8 mouse cellular contexts compared by ENCODE assay signal in genomic region chr6:145250820-145251219, GRCm38 (mm10). TPM values are rescaled to one million over a fixed set of nuclear protein-coding genes. Genes with fewer than 3 reads are reported as not detected.
DNase-seq lines count a peak whose midpoint lies in the region; ATAC-seq and TF ChIP-seq lines count a peak whose summit lies in the region.

No protein-coding gene starts in this region.

- peaks cover 10% of the 10 kb centered on the region for H3K4me1 ChIP-seq in liver, adult 2 months (ENCODE audit: control insufficient read depth, insufficient read depth, low read length)
- peaks cover 19% of the 10 kb centered on the region for H3K4me1 ChIP-seq in embryonic facial prominence, embryonic 12.5 days
- peaks cover 2% of the 10 kb centered on the region; the same call in 1 of the 2 replicates for H3K4me1 ChIP-seq in hindbrain, embryonic 11.5 days (replicated peaks; ENCODE audit: control insufficient read depth, insufficient read depth, low read length)
- H3K4me1 ChIP-seq in limb, embryonic 10.5 days: peaks cover 24% of the 10 kb centered on the region
- H3K4me1 ChIP-seq in neural tube, embryonic 14.5 days (ENCODE audit: control insufficient read depth, insufficient read depth, low read length): peaks cover 15% of the 10 kb centered on the region

- H3K4me2 ChIP-seq in embryonic facial prominence, embryonic 12.5 days (replicated peaks): peak overlapping the region; percentile 84
- H3K4me2 ChIP-seq in hindbrain, embryonic 11.5 days (replicated peaks; ENCODE audit: low read depth, low read length): peak overlapping the region; percentile 76
- H3K4me2 ChIP-seq in neural tube, embryonic 14.5 days (ENCODE audit: low read depth, low read length): peak overlapping the region; percentile 68

- 33% methylated on average over 16 of the region's 16 CpGs for WGBS in liver, adult 2 months
- WGBS in embryonic facial prominence, embryonic 12.5 days: 12% methylated on average over 16 of the region's 16 CpGs
- WGBS in hindbrain, embryonic 11.5 days: 12% methylated on average over 16 of the region's 16 CpGs
- WGBS in limb, embryonic 10.5 days: 16% methylated on average over 16 of the region's 16 CpGs
- WGBS in neural tube, embryonic 14.5 days: 8% methylated on average over 16 of the region's 16 CpGs

- no peaks in the 10 kb centered on the region for H3K36me3 ChIP-seq in liver, adult 2 months (ENCODE audit: control insufficient read depth, insufficient read depth, low read length)
- no peaks in the 10 kb centered on the region for H3K36me3 ChIP-seq in embryonic facial prominence, embryonic 12.5 days
- H3K36me3 ChIP-seq in hindbrain, embryonic 11.5 days (ENCODE audit: control insufficient read depth, insufficient read depth, low read length): no peaks in the 10 kb centered on the region
- H3K36me3 ChIP-seq in limb, embryonic 10.5 days: peaks cover 9% of the 10 kb centered on the region
- H3K36me3 ChIP-seq in neural tube, embryonic 14.5 days (ENCODE audit: control insufficient read depth, insufficient read depth, low read length): no peaks in the 10 kb centered on the region

- H3K4me3 ChIP-seq in liver, adult 2 months (ENCODE audit: insufficient read depth, low read depth, low read length): peak overlapping the region; percentile 77
- peak overlapping the region; percentile 95 for H3K4me3 ChIP-seq in embryonic facial prominence, embryonic 12.5 days
- H3K4me3 ChIP-seq in hindbrain, embryonic 11.5 days (ENCODE audit: low read depth, low read length): peak overlapping the region; percentile 93
- H3K4me3 ChIP-seq in limb, embryonic 10.5 days: peak overlapping the region; percentile 96
- peak overlapping the region; percentile 84 for H3K4me3 ChIP-seq in neural tube, embryonic 14.5 days (ENCODE audit: low read depth, low read length)

- peaks cover 6% of the 10 kb centered on the region; the same call in 1 of the 2 replicates for H3K79me2 ChIP-seq in liver, adult 2 months (ENCODE audit: control insufficient read depth, insufficient read depth, low read length)

- peak overlapping the region; percentile 99 for H3K9ac ChIP-seq in liver, adult 2 months (ENCODE audit: low read depth, low read length)
- H3K9ac ChIP-seq in embryonic facial prominence, embryonic 12.5 days: peak overlapping the region; percentile 97
- peak overlapping the region; percentile 98 for H3K9ac ChIP-seq in hindbrain, embryonic 11.5 days (ENCODE audit: low read depth, low read length)
- H3K9ac ChIP-seq in neural tube, embryonic 14.5 days (replicated peaks; ENCODE audit: low read depth, low read length): peak overlapping the region; percentile 90

- DNase-seq in liver, adult 2 months (ENCODE audit: extremely low read depth, low read depth, low spot score): no peak
- DNase-seq in liver: no peak
- DNase-seq in hindbrain, embryonic 11.5 days (ENCODE audit: low spot score): no peak
- DNase-seq in limb, embryonic 10.5 days (ENCODE audit: low spot score): no peak
- DNase-seq in gastrocnemius, adult 18-20 months (ENCODE audit: low spot score): no peak

- TF ChIP-seq POLR2A in liver, adult 2 months (IDR thresholded peaks at IDR 0.05; ENCODE audit: extremely low read depth, insufficient read depth, low read length): no peak

- no peak for TF ChIP-seq CTCF in liver, adult 2 months (IDR thresholded peaks at IDR 0.05; ENCODE audit: low read depth, low read length)

- no peak for ATAC-seq in embryonic facial prominence, embryonic 12.5 days (ENCODE audit: insufficient number of reproducible peaks, insufficient read depth, low FRiP score, low TSS enrichment)
- no peak; the same call in 1 of the 2 replicates for ATAC-seq in hindbrain, embryonic 11.5 days (ENCODE audit: low FRiP score)
- peak; percentile 32 for ATAC-seq in neural tube, embryonic 14.5 days (ENCODE audit: low read depth)
- no peak for ATAC-seq in granulocyte monocyte progenitor cell, adult 5-6 weeks (replicated peaks; ENCODE audit: poor library complexity, severe bottlenecking)

- H3K9me3 ChIP-seq in embryonic facial prominence, embryonic 12.5 days: no peaks in the 10 kb centered on the region
- no peaks in the 10 kb centered on the region for H3K9me3 ChIP-seq in hindbrain, embryonic 11.5 days (ENCODE audit: control insufficient read depth, low read length)
- H3K9me3 ChIP-seq in limb, embryonic 10.5 days (replicated peaks): no peaks in the 10 kb centered on the region
- H3K9me3 ChIP-seq in neural tube, embryonic 14.5 days (ENCODE audit: control insufficient read depth, low read length): no peaks in the 10 kb centered on the region

- peak overlapping the region; percentile 7; the same call in 1 of the 2 replicates for H3K27ac ChIP-seq in liver, adult 2 months (replicated peaks; ENCODE audit: insufficient read depth, low read depth, low read length)
- H3K27ac ChIP-seq in embryonic facial prominence, embryonic 12.5 days: peak overlapping the region; percentile 90; the same call in 1 of the 2 replicates
- H3K27ac ChIP-seq in hindbrain, embryonic 11.5 days (ENCODE audit: low read depth, low read length): peak overlapping the region; percentile 89; the same call in 1 of the 2 replicates
- H3K27ac ChIP-seq in limb, embryonic 10.5 days: peak overlapping the region; percentile 97
- H3K27ac ChIP-seq in neural tube, embryonic 14.5 days (ENCODE audit: low read depth, low read length): peak overlapping the region; percentile 85

- H3K27me3 ChIP-seq in liver, adult 2 months (ENCODE audit: control insufficient read depth, insufficient read depth, low read length): no peaks in the 10 kb centered on the region
- no peaks in the 10 kb centered on the region for H3K27me3 ChIP-seq in embryonic facial prominence, embryonic 12.5 days
- no peaks in the 10 kb centered on the region for H3K27me3 ChIP-seq in hindbrain, embryonic 11.5 days (ENCODE audit: control insufficient read depth, insufficient read depth, low read length)
- H3K27me3 ChIP-seq in limb, embryonic 10.5 days (ENCODE audit: low read depth, poor library complexity, severe bottlenecking): peaks cover 15% of the 10 kb centered on the region
- no peaks in the 10 kb centered on the region for H3K27me3 ChIP-seq in neural tube, embryonic 14.5 days (ENCODE audit: control insufficient read depth, insufficient read depth, low read length)

RNA-seq across cellular contexts. Expression of gene Kras, which starts 0.8 kb away (rescaled TPM):
- 9.9 and 11.8 TPM in 2 replicates for total RNA-seq in liver, adult 2 months (2014; rRNA removed)
- 6.1 and 8.4 TPM in 2 replicates for polyA plus RNA-seq in liver, adult 2 months (2012; rRNA removed)
- 81.4 and 86.3 TPM in 2 replicates for polyA plus RNA-seq in embryonic facial prominence, embryonic 12.5 days (2016; fragmentation: Nextera tagmentation; extraction: Ambion mirVana)
- 125 and 129 TPM in 2 replicates for polyA plus RNA-seq in hindbrain, embryonic 11.5 days (2014; fragmentation: Nextera tagmentation; extraction: Ambion mirVana)
- polyA plus RNA-seq in limb, embryonic 10.5 days (2016; fragmentation: Nextera tagmentation; extraction: Ambion mirVana): 78.5 and 80.8 TPM in 2 replicates
- polyA plus RNA-seq in neural tube, embryonic 14.5 days (2014; fragmentation: Nextera tagmentation; extraction: Ambion mirVana): 96.9 and 113 TPM in 2 replicates
- 10 to 100 TPM; 12.5 to 21.4 TPM for total RNA-seq in gastrocnemius, adult 18-20 months (2021)
- total RNA-seq in granulocyte monocyte progenitor cell, adult 5-6 weeks (2014; fragmentation: Nextera tagmentation): 23.1 and 47.7 TPM in 2 replicates
- 14.2 and 27.2 TPM in 2 replicates for total RNA-seq in granulocyte monocyte progenitor cell, adult 5-6 weeks (2017)

RNA-seq across cellular contexts. Expression of gene Etfrf1, which starts 39.9 kb away (rescaled TPM):
- total RNA-seq in liver, adult 2 months (2014; rRNA removed): 50.1 and 61.1 TPM in 2 replicates
- polyA plus RNA-seq in liver, adult 2 months (2012; rRNA removed): 18.0 and 20.9 TPM in 2 replicates
- 37.5 and 38.1 TPM in 2 replicates for polyA plus RNA-seq in embryonic facial prominence, embryonic 12.5 days (2016; fragmentation: Nextera tagmentation; extraction: Ambion mirVana)
- 40.1 and 40.6 TPM in 2 replicates for polyA plus RNA-seq in hindbrain, embryonic 11.5 days (2014; fragmentation: Nextera tagmentation; extraction: Ambion mirVana)
- 25.0 and 30.8 TPM in 2 replicates for polyA plus RNA-seq in limb, embryonic 10.5 days (2016; fragmentation: Nextera tagmentation; extraction: Ambion mirVana)
- polyA plus RNA-seq in neural tube, embryonic 14.5 days (2014; fragmentation: Nextera tagmentation; extraction: Ambion mirVana): 26.3 and 29.6 TPM in 2 replicates
- total RNA-seq in gastrocnemius, adult 18-20 months (2021): 10 to 100 TPM; 57.4 to 57.6 TPM
- 18.3 and 18.4 TPM in 2 replicates for total RNA-seq in granulocyte monocyte progenitor cell, adult 5-6 weeks (2014; fragmentation: Nextera tagmentation)
- 19.7 and 21.4 TPM in 2 replicates for total RNA-seq in granulocyte monocyte progenitor cell, adult 5-6 weeks (2017)

RNA-seq across cellular contexts. Expression of gene Casc1, which starts 40.0 kb away (rescaled TPM):
- 0.13 and 0.18 TPM in 2 replicates for total RNA-seq in liver, adult 2 months (2014; rRNA removed)
- polyA plus RNA-seq in liver, adult 2 months (2012; rRNA removed): 0.02 TPM in 1 of 2 replicates, not detected in the other
- 0.27 and 0.35 TPM in 2 replicates for polyA plus RNA-seq in embryonic facial prominence, embryonic 12.5 days (2016; fragmentation: Nextera tagmentation; extraction: Ambion mirVana)
- 0.91 and 1.2 TPM in 2 replicates for polyA plus RNA-seq in hindbrain, embryonic 11.5 days (2014; fragmentation: Nextera tagmentation; extraction: Ambion mirVana)
- 0.18 and 0.31 TPM in 2 replicates for polyA plus RNA-seq in limb, embryonic 10.5 days (2016; fragmentation: Nextera tagmentation; extraction: Ambion mirVana)
- polyA plus RNA-seq in neural tube, embryonic 14.5 days (2014; fragmentation: Nextera tagmentation; extraction: Ambion mirVana): 0.93 and 1.4 TPM in 2 replicates
- under 1 TPM in 1 of 2 experiments, not detected in 1; 0.17 TPM for total RNA-seq in gastrocnemius, adult 18-20 months (2021)
- not detected in 2 replicates for total RNA-seq in granulocyte monocyte progenitor cell, adult 5-6 weeks (2014; fragmentation: Nextera tagmentation)
- total RNA-seq in granulocyte monocyte progenitor cell, adult 5-6 weeks (2017): 0.60 TPM in 1 of 2 replicates, not detected in the other

Comparison
In these comparisons a context has a peak if more than half of its experiments do, and no peak if none do; other contexts are left out.
1. H3K27ac ChIP-seq: peak in every context shown above with its lines; median percentile 97 in limb, embryonic 10.5 days; 90 in embryonic facial prominence, embryonic 12.5 days; 89 in hindbrain, embryonic 11.5 days; 85 in neural tube, embryonic 14.5 days; 7 in liver, adult 2 months.